Mouse (Mus musculus) thymus, postnatal 0 days (tissue): ENCODE results near the gene Tmem252. TPM values are rescaled to one million over a fixed set of nuclear protein-coding genes. Genes with fewer than 3 reads are reported as not detected.

Source experiments
- DNase-seq: peaks from one replicate; pipeline ENCODE4 v3.0.0-alpha.2; 2015; ENCODE audit warnings: low spot score
- polyA plus RNA-seq: library from polyadenylated mRNA; unstranded; fragments of >200 nt; fragmentation: Nextera tagmentation; extraction: Ambion mirVana; gene quantifications from 2 replicates; pipeline ENCODE4 v1.2.1, GENCODE M21; 2015

Tmem252 gene
- polyA plus RNA-seq, 1 experiment from 2014 or later: 1.8 TPM

DNA sequence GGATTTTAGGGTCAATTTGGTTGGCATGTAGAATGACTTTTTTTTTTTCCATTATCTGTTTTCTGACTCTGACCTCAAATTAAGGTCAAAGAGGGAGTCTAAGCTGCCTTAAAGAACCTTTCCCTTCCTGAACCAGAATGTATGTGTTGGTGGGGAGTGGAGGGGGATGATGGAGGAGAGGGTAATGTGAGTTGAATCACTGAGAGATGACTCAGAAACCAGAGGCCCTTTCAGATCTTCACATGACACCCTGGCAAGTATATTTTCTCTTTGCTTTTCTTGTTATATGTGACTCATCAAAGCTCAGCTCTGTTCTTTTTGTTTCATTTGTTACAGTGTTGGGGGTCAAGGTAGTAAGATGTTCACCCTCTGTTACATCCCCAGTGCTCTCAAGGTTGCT, 46.6 kb downstream of the Tmem252 start:
- DNase-seq: no peak

DNA sequence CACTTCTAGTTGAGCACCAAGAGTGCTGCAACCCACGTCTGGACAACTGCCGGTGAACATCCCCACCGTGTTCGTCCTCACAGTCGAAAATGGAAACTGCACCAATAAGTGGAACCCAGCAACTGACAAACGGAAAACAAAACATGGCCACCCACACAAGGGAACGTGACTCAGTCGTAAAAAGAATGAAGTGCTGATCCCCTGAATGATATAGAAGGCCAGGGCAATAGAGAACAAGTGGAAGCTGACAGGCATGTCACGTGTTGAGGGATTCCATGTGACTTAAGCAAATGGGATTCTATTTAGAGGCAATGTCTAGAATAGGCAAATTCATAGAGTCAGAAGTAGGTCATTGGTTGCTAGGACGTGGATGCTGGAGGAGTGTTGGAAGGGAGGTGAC, 50.6 kb downstream of the Tmem252 start:
- DNase-seq: no peak

DNA sequence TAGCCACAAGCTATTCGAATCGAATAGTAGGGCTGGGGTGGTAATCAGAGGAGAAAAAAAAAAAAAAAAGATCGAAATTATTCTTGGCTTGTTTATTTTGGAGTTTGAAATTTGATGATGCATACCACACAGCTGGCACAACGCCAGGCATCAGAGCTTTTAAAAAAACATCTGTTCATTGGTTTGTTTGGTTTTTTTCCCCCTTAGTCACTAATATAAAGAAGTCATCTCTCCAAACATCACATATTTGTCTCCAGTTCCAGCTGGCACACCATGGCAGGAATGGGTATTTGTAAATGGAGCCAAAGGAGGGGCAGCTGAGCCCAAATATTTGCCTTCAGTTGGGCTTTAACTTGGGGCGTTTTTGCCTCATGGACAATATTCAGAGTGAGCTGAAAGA, 56.9 kb downstream of the Tmem252 start:
- no peak for DNase-seq

Other genes starting within 250 kb of the Tmem252 start
- gene Fam122a, start 196.7 kb upstream of the Tmem252 start, polyA plus RNA-seq: 56.2 and 63.9 TPM in 2 replicates
- gene Pip5k1b, start 118.1 kb upstream of the Tmem252 start, polyA plus RNA-seq: 5.1 and 6.1 TPM in 2 replicates
- gene Pgm5, start 187.8 kb downstream of the Tmem252 start, polyA plus RNA-seq: 3.3 and 4.3 TPM in 2 replicates
- gene Gm10053, start 201.7 kb downstream of the Tmem252 start, polyA plus RNA-seq: 240 and 276 TPM in 2 replicates
- gene Foxd4, start 227.2 kb downstream of the Tmem252 start, polyA plus RNA-seq: not detected in 2 replicates